Mouse (Mus musculus) embryonic facial prominence, embryonic 15.5 days (tissue): Measurements from ENCODE around the gene Galntl6. TPM values are rescaled to one million over a fixed set of nuclear protein-coding genes. Genes with fewer than 3 reads are reported as not detected.
A peak's percentile ranks its signal among the peaks of the same experiment; 100 is the strongest.

Experiments
- ATAC-seq: fragments of 200-750 bp; cut with Nextera tagmentation; 2 replicates; pipeline ENCODE4 v1.8.0; 2017; ENCODE audit warnings: low read depth, moderate TSS enrichment; ENCODE audit not compliant: insufficient number of reproducible peaks, low FRiP score, low TSS enrichment
- H3K27ac ChIP-seq: fragments of 300-500 bp; sonication (generic); replicated peaks from 2 replicates; pipeline ENCODE4 v1.5.1; 2015; ENCODE audit warnings: mild to moderate bottlenecking, inconsistent platforms
- H3K27me3 ChIP-seq: fragments of 300-500 bp; sonication (generic); 2 replicates; pipeline ENCODE4 v1.6.1; 2015; ENCODE audit warnings: inconsistent platforms
- H3K36me3 ChIP-seq: fragments of 300-500 bp; sonication (generic); 2 replicates; pipeline ENCODE4 v1.6.1; 2015; ENCODE audit warnings: mild to moderate bottlenecking, inconsistent platforms
- H3K4me1 ChIP-seq: fragments of 300-500 bp; sonication (generic); 2 replicates; pipeline ENCODE4 v1.6.1; 2015; ENCODE audit warnings: inconsistent platforms
- H3K4me2 ChIP-seq: fragments of 300-500 bp; sonication (generic); replicated peaks from 2 replicates; pipeline ENCODE4 v1.6.1; 2015; ENCODE audit warnings: mild to moderate bottlenecking, inconsistent platforms
- H3K4me3 ChIP-seq: fragments of 300-500 bp; sonication (generic); replicated peaks from 2 replicates; pipeline ENCODE4 v1.5.1; 2015; ENCODE audit warnings: mild to moderate bottlenecking, inconsistent platforms
- H3K9ac ChIP-seq: fragments of 300-500 bp; sonication (generic); 2 replicates; pipeline ENCODE4 v1.6.1; 2015; ENCODE audit warnings: inconsistent platforms
- H3K9me3 ChIP-seq: fragments of 300-500 bp; sonication (generic); replicated peaks from 2 replicates; pipeline ENCODE4 v1.6.1; 2016; ENCODE audit warnings: inconsistent platforms
- WGBS: fragments of 180-500 bp; shearing (Covaris S2); methylation state at CpG from one replicate; pipeline ENCODE4 v1.1.7; 2015; 5-methylcytosine and 5-hydroxymethylcytosine counted together
- polyA plus RNA-seq: library from polyadenylated mRNA; unstranded; fragments of >200 nt; fragmentation: Nextera tagmentation; extraction: Ambion mirVana; gene quantifications from 2 replicates; pipeline ENCODE4 v1.2.1, GENCODE M21; 2015

Gene Galntl6
- 1.5 and 1.7 TPM in 2 replicates for polyA plus RNA-seq

- Histone ChIP-seq H3K27ac (no peak within 1 kb of the TSS), H3K4me3 (peak within 1 kb of the TSS; percentile 54), H3K27me3 (peaks cover 19% of the 10 kb centered on the region), H3K4me2 (peak within 1 kb of the TSS; percentile 93), H3K9me3 (no peaks in the 10 kb centered on the region), H3K4me1 (peaks cover 10% of the 10 kb centered on the region; the same call in 1 of the 2 replicates), H3K9ac (0 out of 2 replicates have a peak within 1 kb of the TSS, but pooled peaks have one; percentile 15), H3K36me3 (no peaks in the 10 kb centered on the region)
- WGBS: under 1% methylated on average over 35 of the region's 37 CpGs
- ATAC-seq: peak; percentile 24; the same call in 1 of the 2 replicates
These were observed at the start of gene Galntl6 for GRCm38 (mm10) chr8:58912196-58912839. Galntl6 (minus strand) TSS chr8:58912640.

GRCm38 (mm10) chr8:58957195-58957739, 44.8 kb upstream of the Galntl6 start:
- no peak for ATAC-seq
- Histone ChIP-seq H3K9me3 (no peaks in the 10 kb centered on the region), H3K27ac (no peak overlapping the region), H3K4me2 (no peak overlapping the region), H3K9ac (no peak overlapping the region), H3K4me3 (no peak overlapping the region), H3K27me3 (no peaks in the 10 kb centered on the region), H3K36me3 (no peaks in the 10 kb centered on the region), H3K4me1 (no peaks in the 10 kb centered on the region)
- WGBS: 78% methylated on average over 5 of the region's 5 CpGs

- H3K36me3 ChIP-seq: no peaks in the 10 kb centered on the region
- H3K27me3 ChIP-seq: no peaks in the 10 kb centered on the region
- H3K4me2 ChIP-seq: no peak overlapping the region
- ATAC-seq: no peak
- H3K4me1 ChIP-seq: no peaks in the 10 kb centered on the region
- H3K9ac ChIP-seq: no peak overlapping the region
- no peaks in the 10 kb centered on the region for H3K9me3 ChIP-seq
- no peak overlapping the region for H3K4me3 ChIP-seq
- 90% methylated on average over 4 of the region's 4 CpGs for WGBS
- no peak overlapping the region for H3K27ac ChIP-seq
These were observed 31.3 kb upstream of the Galntl6 start for GRCm38 (mm10) chr8:58943773-58944172.

GRCm38 (mm10) chr8:58931066-58931465, 18.6 kb upstream of the Galntl6 start:
- Histone ChIP-seq H3K4me1 (no peaks in the 10 kb centered on the region), H3K27me3 (no peaks in the 10 kb centered on the region), H3K36me3 (no peaks in the 10 kb centered on the region), H3K9me3 (no peaks in the 10 kb centered on the region), H3K9ac (no peak overlapping the region), H3K4me3 (no peak overlapping the region), H3K4me2 (no peak overlapping the region), H3K27ac (no peak overlapping the region)
- 76% methylated on average over 1 of the region's 1 CpGs for WGBS
- no peak for ATAC-seq

- Histone ChIP-seq H3K4me2 (no peak overlapping the region), H3K27me3 (peaks cover 19% of the 10 kb centered on the region), H3K4me1 (peaks cover 10% of the 10 kb centered on the region; the same call in 1 of the 2 replicates), H3K27ac (no peak overlapping the region), H3K4me3 (no peak overlapping the region), H3K9me3 (no peaks in the 10 kb centered on the region), H3K36me3 (no peaks in the 10 kb centered on the region), H3K9ac (no peak overlapping the region)
- WGBS: 35% methylated on average over 2 of the region's 2 CpGs
- no peak for ATAC-seq
These were observed 2.7 kb upstream of the Galntl6 start for GRCm38 (mm10) chr8:58915142-58915541.

- WGBS: 68% methylated on average over 3 of the region's 3 CpGs
These were observed 1.2 kb upstream of the Galntl6 start for GRCm38 (mm10) chr8:58913640-58913968.

GRCm38 (mm10) chr8:58912840-58913639, 600 bp upstream of the Galntl6 start:
- peaks cover 10% of the 10 kb centered on the region; the same call in 1 of the 2 replicates for H3K4me1 ChIP-seq
- no peaks in the 10 kb centered on the region for H3K9me3 ChIP-seq
- 0 out of 2 replicates have a peak, but pooled peaks have one; percentile 34 for ATAC-seq
- 3% methylated on average over 30 of the region's 30 CpGs for WGBS
- H3K27ac ChIP-seq: no peak overlapping the region
- 0 out of 2 replicates have a peak overlapping the region, but pooled peaks have one; percentile 15 for H3K9ac ChIP-seq
- peak overlapping the region; percentile 54 for H3K4me3 ChIP-seq
- peaks cover 19% of the 10 kb centered on the region for H3K27me3 ChIP-seq
- no peaks in the 10 kb centered on the region for H3K36me3 ChIP-seq
- peak overlapping the region; percentile 93 for H3K4me2 ChIP-seq

More at GRCm38 (mm10) chr8:58913640-58913968, 1.2 kb upstream of the Galntl6 start:
- Histone ChIP-seq H3K9ac (no peak overlapping the region), H3K4me3 (no peak overlapping the region), H3K27ac (no peak overlapping the region), H3K4me2 (no peak overlapping the region), H3K36me3 (no peaks in the 10 kb centered on the region), H3K27me3 (peaks cover 19% of the 10 kb centered on the region), H3K9me3 (no peaks in the 10 kb centered on the region), H3K4me1 (peaks cover 10% of the 10 kb centered on the region; the same call in 1 of the 2 replicates)
- ATAC-seq: no peak

- Histone ChIP-seq H3K9ac (0 out of 2 replicates have a peak within 1 kb of the TSS, but pooled peaks have one; percentile 15), H3K36me3 (no peaks in the 10 kb centered on the region), H3K27me3 (peaks cover 19% of the 10 kb centered on the region), H3K4me3 (peak within 1 kb of the TSS; percentile 54), H3K4me1 (peaks cover 10% of the 10 kb centered on the region; the same call in 1 of the 2 replicates), H3K4me2 (peak within 1 kb of the TSS; percentile 93), H3K27ac (no peak within 1 kb of the TSS), H3K9me3 (no peaks in the 10 kb centered on the region)
- no peak for ATAC-seq
- WGBS: 10% methylated on average over 14 of the region's 14 CpGs
These were observed 763 bp downstream of the Galntl6 start, which contains the start of gene BC030500 for GRCm38 (mm10) chr8:58911677-58912076. BC030500 (plus strand) TSS chr8:58911755.

GRCm38 (mm10) chr8:58904465-58904864, 8.0 kb downstream of the Galntl6 start:
- Histone ChIP-seq H3K9ac (no peak overlapping the region), H3K36me3 (no peaks in the 10 kb centered on the region), H3K27ac (no peak overlapping the region), H3K27me3 (no peaks in the 10 kb centered on the region), H3K4me3 (no peak overlapping the region), H3K9me3 (no peaks in the 10 kb centered on the region), H3K4me2 (no peak overlapping the region), H3K4me1 (no peaks in the 10 kb centered on the region)
- ATAC-seq: no peak
- WGBS: 25% methylated on average over 2 of the region's 2 CpGs

GRCm38 (mm10) chr8:58895960-58896359, 16.5 kb downstream of the Galntl6 start:
- WGBS: 74% methylated on average over 6 of the region's 6 CpGs
- Histone ChIP-seq H3K4me1 (no peaks in the 10 kb centered on the region), H3K4me3 (no peak overlapping the region), H3K36me3 (no peaks in the 10 kb centered on the region), H3K27ac (no peak overlapping the region), H3K27me3 (no peaks in the 10 kb centered on the region), H3K9me3 (no peaks in the 10 kb centered on the region), H3K4me2 (no peak overlapping the region), H3K9ac (no peak overlapping the region)
- ATAC-seq: no peak

GRCm38 (mm10) chr8:58890591-58890990, 21.8 kb downstream of the Galntl6 start:
- H3K27ac ChIP-seq: no peak overlapping the region
- no peaks in the 10 kb centered on the region for H3K27me3 ChIP-seq
- no peak for ATAC-seq
- 89% methylated on average over 3 of the region's 3 CpGs for WGBS
- H3K4me1 ChIP-seq: no peaks in the 10 kb centered on the region
- no peaks in the 10 kb centered on the region for H3K9me3 ChIP-seq
- H3K4me3 ChIP-seq: no peak overlapping the region
- H3K36me3 ChIP-seq: no peaks in the 10 kb centered on the region
- no peak overlapping the region for H3K9ac ChIP-seq
- no peak overlapping the region for H3K4me2 ChIP-seq
